Mouse (Mus musculus) cerebellum, postnatal 10 days (tissue): ENCODE measurements around the gene Ctdspl.

Source experiments
- DNase-seq, 2 experiments: peaks; one replicate each; pipeline ENCODE4 v3.0.0; 2021; ENCODE audit warnings: mixed read lengths in 2 of 2

Ctdspl gene

DNA sequence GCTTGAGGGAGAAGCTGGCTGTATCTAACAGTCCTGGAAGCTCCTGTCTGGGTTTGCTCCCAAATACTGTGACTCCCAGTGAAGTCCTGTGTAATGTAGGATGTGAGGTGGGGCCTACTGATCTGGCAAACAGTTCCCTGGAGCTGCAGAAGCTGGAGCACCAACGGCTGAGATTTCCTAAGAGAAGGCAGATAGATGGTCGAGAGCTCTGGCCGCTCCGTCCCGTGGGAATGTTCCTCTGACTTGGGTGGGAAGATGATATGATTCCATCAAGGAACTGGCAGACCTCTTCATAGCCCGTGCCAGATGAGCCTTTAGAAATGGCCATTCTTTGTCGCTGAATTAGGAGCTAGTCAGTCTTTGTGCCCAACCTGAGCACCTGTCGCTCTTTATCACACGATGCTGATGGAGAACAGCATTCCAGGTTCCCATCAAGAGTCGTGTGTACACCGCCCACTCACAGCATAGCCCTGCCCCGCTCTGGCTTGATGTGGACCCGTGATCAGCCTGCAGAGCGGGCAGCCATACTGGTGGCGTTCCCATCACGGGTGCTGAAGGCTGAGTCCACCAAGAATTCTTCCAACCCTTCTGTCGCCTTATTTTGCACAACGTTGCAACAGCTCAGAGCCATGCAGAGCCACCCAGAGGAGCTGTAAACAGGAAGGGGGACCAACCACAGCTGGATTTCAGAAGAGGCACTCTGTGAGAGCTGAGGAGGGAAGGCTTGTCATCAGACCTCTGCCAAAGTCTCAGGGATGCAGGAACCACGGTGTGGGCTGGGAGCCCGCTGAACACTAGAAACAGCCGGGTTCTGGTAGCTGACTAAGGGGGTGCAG is 65.7 kb downstream of the Ctdspl start:
- DNase-seq = no peak

DNA sequence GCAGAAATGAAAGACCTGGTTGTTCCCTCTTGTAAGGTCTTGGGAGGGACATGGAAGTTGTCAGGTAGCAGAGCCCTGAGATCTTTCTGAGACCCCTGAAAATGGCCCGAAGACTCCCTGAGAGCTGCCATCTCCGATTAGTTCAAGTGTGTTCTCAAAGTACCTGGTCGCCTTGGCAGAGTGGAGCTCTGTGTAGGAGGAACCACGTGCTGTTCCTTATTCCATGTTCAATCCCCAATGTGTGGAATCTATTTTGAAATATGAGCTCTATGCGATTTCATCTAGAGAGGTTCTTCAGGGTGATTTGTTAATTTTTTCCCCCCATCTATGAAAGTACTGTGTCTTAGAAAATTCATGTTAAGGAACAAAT is 66.3 kb downstream of the Ctdspl start:
- no peak for DNase-seq

DNA sequence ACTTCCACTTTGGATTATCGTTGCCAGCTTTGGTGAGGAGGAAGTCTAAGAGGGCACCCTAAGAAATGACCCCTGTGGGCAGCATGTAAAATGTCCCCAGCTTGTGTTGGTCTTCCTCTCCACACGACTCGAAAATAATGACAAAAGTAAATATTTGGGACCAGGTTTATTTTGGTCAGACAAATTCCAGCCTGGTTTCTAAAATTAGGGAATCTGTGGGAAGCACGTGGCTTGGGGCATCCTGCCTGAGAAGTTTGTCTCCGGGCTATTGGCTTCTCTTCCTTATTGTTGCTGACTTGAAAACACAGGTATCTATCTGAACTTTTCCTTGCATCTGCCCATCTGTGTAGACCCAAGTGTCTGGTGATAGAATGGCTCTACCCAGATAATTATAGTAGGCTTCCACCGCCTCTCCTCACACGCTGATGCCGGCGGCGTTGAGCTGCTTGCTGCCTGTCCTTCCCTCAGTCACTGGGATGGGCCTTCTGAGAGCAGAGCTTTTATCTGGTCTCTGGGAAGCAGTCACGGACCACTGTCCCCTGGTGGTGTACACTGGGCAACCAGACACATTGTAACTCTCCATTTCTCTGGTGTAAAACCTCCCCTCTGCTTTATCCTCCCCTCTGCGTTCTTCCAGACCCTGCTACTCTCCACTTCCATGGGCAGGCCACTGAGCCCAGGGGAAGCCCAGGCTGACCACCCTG is 68.4 kb downstream of the Ctdspl start:
- no peak for DNase-seq

DNA sequence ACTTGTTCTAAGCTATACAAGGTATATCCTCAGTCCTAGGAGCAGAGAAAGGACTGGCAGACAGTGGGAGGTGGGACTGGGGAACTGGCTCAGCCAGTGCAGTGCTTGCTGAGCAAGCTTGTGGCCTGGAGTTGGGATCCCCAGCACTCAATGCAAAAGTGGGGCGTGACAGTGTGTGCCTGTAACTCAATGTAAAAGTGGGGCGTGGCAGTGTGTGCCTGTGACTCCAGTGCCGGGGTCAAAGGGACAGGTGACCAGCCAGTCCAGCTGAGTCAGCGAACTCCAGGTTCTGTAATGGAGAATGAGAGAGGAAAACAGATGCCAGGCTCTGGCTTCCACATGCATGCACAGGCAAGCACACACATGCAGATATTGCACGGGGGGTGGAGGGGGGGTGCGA is 69.3 kb downstream of the Ctdspl start:
- DNase-seq = no peak

DNA sequence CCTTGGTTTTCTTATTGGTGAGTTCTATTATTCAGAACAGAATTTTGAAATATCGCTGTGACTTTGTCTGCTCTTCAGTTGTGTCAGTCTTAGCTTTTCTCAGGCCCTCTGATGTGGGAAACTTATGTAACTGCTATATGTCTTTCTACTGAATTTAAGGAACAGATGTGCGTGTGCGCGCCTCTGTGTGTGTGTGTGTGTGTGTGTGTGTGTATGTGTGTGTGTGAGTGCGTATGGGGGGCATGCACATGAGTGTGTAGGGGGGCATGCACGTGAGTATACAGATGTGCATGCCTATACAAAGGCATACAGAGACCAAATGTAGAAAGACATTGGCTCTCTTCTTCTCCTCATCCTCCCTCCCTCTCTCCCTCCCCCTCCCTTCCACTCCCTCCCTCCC is 71.0 kb downstream of the Ctdspl start:
- DNase-seq = no peak

DNA sequence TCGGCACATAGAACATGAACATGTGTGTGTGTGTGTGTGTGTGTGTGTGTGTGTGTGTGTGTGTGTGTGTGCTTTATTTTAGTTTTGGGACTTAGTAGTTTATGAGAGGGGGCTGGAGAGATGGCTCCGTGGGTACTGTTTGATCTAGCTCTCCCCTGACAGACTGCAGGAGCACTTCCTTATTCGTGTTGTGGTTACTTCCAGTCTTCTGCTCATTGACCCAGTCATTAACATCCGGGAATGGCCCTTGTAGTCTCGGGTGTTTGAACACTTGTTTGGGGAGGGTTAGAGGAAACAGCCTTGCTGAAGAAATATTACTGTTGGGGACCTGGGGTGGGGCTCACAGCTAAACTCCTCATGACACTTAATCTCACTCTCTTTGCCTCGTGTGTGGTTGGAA is 73.9 kb downstream of the Ctdspl start:
- no peak for DNase-seq

DNA sequence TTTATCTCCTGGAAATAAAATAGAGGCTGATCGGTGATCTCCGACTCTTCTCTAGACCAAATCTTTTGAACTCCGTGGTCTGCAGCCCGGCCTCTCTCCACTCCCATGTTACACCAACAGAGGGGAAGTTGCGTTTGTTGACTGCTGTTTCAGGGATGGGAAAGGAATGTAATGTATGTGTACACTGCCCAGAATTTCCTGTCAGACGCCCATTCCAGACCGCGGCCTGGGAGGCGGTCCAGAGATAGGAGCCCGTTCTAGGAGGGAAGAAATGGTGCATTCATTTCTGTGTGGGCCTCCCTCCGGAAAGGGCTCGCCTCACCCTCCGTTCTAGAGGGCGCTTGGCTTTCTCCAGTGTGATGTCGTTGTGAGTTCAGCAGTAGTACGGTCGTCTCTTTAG is 76.0 kb downstream of the Ctdspl start:
- DNase-seq = no peak

DNA sequence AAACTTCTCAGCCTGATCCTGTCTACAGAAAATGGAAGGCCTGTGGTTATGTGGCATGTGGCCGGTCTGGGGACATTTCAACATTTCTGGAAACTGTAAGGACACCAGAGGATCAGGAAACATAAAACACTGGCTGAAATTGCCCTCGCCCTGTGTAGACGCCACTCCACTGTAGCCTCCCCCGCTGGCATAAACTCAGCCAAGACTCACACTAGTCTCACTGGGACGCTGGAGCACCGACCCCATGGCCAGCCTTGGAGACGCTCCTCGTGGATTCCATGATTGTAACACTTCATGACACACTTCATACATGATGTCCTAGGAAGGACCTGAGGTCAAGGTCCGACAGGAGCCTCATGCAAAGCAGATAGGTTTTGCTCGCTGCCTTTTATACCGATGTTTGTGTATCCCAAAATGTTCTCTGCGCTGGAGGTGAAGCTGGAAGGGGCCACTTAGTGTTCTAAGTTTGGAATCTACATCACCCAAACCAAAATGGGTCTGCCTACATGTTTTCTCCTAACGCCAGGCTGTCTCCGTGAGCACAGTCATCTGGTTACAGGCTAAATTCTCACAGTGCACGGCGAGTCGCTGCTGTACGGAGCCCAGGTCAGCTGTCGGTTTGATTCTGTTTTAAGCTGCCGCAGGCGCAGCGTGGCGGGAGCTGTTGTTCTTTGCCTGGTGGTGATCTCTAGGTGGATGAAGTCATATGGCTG is 77.9 kb downstream of the Ctdspl start:
- DNase-seq = no peak

DNA sequence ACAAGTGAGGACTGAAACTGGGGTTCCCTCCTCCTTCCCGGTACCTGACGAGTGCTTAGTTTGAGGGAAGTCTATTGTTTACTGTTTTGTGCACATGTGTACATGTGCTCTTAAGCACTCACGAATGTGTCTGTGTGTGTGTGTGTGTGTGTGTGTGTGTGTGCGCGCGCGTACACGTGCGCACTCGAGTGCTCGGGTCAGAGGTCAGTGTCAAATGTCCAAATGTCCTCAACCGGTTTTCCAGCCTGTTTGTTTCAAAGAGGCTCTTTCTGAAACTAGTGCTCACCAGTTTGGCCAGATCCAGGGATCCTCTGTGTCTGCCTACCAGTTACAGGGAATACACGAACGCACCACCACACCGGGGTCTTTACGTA is 78.4 kb downstream of the Ctdspl start:
- no peak for DNase-seq

DNA sequence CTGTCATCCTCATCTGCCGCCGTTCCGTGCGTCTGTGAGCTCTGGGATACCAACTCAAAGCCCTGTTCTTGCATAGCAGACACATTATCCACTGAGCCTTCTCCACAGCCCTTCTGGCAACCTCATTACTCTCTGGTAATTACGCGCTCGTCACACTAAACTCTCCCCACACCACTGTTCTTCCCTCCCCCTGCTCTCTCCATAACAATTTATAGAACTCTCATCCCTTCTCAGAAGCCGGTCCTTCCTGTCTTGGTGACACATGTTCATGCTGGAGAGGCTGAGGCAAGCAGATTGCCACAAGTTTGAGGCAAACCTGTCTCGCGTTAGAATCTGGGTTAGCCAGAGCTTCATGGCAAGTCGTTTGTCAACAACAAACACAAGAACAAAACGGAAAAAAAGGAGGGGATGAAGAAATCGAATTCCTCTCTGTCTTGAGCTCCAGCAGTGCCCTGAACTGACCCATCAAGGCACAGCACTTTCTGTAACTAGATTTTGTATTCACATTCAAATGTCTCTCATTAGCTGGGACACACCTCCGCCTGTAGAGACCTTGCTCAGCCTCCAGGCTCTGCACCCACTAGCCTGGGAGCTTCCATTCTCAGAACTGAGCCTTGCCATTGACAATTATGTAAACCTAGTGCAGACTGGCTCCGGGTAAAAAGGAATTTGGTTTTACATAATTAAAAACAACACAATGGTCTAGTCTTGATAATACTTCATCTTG is 79.2 kb downstream of the Ctdspl start:
- no peak for DNase-seq

DNA sequence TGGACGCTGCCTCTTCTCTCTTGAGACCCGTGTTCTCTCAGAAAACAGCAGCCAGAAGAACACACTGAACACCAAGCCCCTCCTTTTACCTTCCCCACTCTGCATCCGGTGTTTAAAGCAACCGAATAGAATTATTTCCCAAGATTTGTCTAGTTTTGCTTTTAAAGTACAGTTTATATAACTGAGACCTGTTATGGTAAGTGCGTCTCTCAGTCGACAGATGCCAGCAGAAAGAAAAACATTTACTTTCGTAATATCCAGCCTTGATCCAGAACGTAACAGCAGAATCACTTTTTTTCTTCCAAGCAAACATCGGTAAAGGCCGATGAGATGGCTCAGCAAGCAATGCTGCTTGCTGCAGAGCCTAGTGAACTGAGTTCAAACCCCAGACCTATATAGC is 81.0 kb downstream of the Ctdspl start:
- DNase-seq = no peak

DNA sequence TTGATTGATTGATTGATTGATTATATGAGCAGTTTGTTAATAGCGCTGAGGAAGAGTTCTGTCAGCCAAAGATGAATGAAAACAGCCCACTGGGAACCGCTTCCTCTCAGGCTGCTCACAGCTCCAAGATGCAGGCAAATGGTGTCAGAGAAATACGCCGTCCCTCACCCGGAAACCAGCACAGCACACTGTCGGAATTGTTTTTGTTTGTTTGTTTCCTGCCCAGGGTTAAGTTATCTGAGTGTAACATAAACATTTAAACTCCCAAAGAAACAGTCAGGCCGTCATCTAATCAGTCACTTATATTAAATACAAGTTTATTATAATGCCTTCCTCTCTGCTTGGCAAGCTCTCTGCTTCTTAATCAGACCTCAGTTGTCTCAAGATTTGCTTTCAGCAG is 82.6 kb downstream of the Ctdspl start:
- DNase-seq = no peak

DNA sequence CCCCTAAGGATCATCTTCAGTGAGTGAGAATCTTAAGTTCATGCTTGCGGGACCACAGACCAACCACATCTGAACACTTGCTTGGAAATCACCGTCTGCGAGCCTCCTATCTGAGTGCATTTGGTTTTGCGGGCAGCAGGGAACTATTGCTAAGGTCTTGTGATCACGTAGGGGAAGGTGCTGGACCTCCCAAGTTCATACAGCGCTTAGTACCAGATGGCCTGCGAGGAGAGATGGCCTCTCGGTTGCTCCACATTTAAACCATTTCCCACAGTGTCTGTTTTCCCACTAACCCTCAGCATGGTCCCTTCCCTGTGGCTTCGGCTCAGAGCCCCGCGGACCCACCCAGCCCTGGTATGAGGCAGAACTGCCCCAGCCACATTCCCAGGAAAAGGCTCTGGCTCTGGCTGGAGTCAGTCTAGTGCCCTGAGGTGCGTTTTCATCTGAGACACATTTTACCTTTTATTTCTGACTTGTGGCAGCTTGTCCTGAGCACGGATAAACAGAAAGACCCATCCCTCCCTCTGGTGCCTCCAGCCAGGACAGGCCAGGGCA is 84.0 kb downstream of the Ctdspl start:
- no peak for DNase-seq

DNA sequence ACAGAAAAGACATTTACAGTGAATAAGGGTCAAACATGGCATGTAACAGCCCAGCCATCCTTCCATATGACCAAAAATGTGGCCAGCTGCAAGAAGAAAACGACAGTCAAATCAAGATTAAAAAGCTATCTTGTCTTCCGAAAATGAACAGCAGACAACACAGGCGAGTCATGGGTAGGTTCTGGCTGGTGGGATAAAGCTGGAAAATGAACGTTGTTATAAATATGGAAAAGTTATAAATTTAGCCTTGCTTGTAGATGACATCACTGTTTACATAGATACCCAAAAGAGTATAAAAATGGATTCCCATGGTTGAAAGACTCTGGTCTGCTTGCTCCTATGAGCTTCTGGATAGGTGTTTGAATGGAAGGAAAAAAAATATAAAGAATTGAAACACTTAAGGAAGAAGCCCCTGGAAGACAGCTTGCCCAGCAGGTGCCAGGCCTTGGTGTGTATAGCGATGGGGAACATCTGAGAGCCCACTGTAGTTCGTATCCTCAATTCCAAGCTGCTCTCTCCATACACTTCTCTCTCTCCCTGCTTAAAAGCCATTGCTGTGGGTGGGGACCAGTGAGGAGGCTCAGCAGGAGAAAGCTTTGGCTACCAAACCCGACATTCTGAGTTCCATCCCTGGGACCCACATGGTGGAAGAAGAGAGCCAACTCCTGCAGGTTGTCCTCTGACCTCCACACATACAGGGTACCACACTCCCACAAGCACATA is 90.7 kb downstream of the Ctdspl start:
- no peak for DNase-seq

DNA sequence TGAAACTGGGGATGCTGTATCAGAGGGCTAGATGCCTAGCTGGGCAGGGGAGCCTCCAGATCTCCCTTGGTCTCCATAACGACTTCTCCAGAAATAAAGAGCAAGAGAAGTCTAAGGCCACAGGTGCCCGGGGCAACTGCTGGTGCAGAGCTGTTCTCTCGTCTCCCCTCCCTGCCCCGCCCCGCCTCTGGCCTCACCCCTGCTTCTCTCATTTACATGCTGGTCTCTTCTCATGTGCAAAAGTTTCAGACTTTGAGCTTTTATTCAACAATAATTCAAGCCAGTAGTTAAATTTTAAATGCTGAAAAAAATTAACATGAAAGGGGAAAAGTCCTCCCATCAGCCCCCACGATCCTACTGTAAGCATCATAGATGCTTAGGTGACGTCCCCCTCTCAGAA is 95.5 kb downstream of the Ctdspl start:
- DNase-seq = no peak

DNA sequence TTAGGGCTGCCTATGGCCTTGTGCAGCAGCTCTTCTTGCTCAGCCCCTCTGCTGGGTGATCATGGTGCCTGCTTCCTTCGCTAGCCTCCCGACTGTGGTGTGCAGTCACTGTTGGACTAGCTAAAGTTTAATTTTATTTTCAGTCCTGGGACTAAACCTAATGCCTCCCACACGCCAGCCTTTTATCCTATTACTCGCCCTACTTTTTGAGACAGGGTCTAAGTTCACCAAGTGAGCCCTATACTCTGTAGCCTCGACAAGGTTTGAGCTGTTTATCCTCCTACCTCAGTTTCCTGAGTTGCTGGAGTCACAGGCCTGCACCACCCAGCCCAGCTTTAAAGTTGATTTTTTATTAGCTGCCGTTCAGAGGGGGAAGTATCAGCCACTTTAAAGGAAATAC is 99.0 kb downstream of the Ctdspl start:
- no peak for DNase-seq

DNA sequence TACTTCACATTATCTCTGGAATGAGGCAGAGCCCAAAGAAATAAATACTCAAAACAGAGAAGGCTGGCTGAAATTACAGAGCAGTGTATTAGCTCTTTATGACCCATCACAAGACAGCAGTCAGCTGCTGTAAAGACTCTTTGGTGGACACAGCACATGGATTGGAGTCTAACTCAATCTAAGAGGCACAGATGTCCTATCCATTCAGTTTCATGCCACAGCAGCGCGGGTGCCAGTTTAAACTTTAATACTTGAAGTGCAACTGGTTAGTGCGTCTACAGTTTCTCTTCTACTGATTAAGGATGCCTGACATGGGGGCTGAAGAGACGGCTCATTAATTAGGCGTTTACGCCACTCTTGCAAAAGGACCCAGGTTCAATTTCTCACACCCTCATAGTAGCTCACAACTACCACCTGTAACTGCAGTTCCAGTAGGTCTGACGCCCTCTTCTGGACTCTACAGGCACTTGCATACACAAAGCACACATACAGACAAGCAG is 99.6 kb downstream of the Ctdspl start:
- DNase-seq = no peak

DNA sequence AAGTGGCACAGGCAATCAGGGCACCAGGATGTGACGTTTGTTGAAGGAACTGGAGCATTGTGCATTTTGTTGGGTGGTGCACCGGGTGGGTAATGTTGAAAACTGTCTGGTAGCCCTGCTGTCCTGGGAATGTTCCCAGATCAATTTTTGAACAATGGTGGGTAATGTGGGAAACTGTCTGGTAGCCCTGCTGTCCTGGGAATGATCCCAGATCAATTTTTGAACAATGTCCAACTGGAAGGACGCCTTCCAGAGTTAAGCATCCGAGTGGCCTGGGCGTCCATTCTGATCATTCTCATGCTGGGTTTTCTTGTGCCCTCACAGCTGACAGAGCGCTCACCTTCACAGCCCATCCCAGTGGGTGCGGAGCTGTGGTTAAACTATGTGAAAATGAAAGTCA is 101.1 kb downstream of the Ctdspl start:
- no peak for DNase-seq

DNA sequence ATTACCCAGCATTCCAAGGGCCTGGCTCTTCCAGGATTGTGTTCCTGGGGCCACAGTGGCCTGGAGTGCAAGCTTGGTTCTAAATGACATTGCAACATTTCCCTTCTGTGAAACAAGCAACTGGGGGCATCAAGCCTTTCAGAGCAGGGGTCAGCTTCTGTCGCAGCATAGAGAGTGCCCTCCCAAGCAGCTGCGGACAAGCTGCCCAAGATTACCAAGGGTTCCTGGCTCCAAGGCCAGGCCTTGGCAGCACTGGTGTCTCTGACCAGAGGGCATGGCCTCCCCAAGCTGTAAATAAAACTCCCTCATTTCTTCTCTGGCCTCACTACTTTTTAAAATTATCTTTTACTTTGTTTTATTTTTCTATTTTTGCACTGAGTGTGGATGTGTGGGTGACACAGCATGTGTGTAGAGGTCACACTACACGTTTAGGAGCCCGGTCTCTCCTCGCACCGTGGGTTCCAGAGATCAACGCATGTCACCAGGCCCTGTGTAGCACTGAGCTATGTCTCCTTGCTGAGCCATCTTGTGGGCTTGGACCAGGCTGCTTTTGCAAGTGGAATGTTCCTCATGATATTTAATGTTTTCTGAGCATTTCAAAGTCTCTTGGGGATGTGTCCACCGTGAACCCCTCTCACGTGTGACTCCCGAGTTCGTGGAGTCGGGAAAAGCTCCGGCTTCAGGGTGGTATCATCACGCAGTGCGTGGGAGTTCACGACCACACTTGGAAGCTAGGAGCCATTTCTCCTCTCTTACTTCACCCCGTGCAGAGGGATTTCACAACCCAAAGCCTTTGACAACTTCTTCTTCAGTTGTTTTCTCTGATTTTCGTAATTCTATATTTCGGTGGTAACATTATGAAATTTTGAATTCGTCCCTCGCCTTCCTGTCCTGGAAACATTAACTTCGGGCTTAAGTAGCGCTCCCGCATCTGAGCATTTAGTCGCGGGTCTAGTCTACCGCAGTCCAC is 102.3 kb downstream of the Ctdspl start:
- DNase-seq = no peak

DNA sequence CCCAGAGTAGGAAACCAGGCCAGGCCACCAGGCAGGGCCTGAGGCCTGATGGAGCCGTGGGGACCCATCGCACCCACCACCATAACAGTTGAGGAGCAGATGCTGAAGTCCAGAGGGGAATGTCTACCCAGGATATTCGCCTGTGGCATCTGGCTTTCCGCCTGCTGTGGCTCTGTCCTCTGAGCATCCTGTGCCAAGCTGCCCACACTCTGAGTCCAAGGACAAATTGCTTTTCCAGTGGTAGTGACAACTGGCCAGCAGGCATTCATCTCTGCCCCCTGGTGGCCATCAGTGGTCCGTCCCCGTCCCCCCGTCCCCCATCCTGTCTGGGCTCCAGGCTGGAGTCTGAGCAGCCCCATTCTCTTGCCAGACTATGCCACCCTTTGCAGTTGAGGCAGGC is 103.3 kb downstream of the Ctdspl start:
- DNase-seq = peak; percentile 76 to 78

DNA sequence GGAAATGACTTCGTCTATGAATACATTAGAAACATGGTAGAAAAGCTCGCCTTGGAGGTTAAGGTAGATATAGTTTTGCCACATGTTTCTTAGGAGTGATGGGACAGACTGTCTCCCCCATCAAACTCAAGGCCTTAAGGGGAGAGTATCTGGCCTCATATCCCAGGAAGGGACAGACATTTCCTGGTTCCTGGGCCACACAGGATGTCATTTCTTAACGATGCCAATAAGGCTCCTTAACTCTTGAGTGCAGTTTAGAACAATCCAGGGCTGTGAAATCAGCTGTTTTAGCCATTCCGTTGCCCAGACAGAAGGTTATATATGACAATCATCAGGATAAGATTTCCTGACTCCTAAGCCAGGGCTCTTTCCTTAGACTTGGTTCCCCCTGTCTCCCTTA is 104.8 kb downstream of the Ctdspl start:
- no peak for DNase-seq
